Mouse (Mus musculus) c-Kit-positive CD71-negative TER-119-negative erythroid progenitor cells, embryonic 14.5 days (primary cell): ENCODE results near the gene Rpl28.
A peak's percentile ranks its signal among the peaks of the same experiment; 100 is the strongest.
"Not testable (repeated sequence)": the region's sequence is repeated elsewhere in the genome, so short reads cannot be mapped to it uniquely, and the experiment has no call there.

ENCODE experiments used
- DNase-seq: peaks from one replicate; pipeline ENCODE4 v3.0.0-alpha.2; 2013; ENCODE audit warnings: low read depth

Gene Rpl28

DNA sequence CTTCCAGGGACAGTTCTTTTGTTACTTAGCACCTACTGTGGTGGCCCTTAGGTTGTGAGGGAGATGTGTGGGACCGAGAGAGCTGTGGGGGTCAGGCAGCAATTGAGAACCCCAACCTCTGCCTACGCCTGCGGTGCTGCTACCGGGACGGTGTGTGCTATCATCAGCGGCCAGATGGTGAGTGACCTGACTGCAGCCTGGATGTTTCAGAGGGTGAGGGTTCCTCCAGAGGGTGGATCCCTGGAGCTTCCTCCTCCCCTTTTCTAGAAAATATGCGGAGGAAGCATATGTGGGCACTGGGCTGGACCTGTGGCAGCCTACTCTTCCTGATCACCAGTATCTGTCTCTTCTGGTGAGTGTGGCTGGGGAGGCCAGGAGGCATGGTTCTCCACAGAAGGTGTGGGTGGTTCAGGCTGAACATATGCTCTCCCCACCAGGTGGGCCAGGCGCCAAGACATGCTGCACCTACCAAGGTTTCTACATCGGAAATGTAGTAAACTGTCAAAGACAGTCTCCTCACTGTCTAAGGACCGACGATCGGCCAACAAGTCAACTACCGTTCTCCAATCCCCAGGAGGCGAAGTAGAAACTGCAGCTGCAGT, 8.9 kb upstream of the Rpl28 start:
- no peak for DNase-seq

- DNase-seq, result no peak
These were observed 3.9 kb upstream of the Rpl28 start for GRCm38 (mm10) chr7:4788499-4789435.

DNA sequence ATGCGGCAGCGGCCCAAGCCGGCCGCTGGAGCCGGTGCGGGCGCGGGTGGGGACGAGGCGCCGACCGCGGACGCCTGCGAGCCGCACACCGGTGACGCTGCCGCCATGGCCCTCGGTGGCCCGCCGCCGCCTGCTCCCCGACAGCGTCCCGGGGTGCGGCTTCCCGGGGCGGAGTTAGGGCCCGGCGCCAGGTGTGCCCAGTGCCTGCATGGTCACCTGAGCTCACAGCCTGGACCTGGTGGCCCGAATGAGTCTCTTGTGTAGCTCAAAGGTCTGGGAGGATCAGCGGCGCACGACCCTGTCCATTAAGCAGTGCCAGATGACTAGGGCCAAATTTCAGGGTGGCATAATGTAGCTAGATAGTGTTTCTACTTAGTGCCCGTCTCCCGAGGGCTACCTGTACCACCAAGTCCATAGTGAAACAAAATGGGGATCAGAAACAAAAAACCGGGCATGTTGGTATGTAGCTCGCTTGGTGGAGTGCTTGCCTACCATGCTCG, 3.2 kb upstream of the Rpl28 start, which contains the start of gene Tmem238:
Tmem238 (minus strand) TSS at position 221 of the 500 bp plus-strand sequence.
- no peak for DNase-seq

DNA sequence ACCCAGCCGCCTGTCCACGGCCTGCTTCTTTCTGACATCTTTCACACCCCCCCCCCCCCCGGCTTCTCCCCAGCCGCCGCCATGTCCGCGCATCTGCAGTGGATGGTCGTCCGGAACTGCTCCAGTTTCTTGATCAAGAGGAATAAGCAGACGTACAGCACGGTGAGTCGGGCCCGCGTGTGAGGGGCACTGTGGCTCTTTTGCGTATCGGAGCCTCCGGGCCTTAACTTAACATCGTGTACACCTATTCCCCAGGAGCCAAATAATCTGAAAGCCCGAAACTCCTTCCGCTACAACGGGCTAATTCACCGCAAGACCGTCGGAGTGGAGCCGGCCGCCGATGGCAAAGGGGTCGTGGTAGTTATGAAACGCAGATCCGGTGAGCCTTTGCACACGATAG, 574 bp downstream of the Rpl28 start:
- DNase-seq, result not testable (repeated sequence)

GRCm38 (mm10) chr7:4793674-4794073, 1.0 kb downstream of the Rpl28 start:
- DNase-seq, result no peak

DNA sequence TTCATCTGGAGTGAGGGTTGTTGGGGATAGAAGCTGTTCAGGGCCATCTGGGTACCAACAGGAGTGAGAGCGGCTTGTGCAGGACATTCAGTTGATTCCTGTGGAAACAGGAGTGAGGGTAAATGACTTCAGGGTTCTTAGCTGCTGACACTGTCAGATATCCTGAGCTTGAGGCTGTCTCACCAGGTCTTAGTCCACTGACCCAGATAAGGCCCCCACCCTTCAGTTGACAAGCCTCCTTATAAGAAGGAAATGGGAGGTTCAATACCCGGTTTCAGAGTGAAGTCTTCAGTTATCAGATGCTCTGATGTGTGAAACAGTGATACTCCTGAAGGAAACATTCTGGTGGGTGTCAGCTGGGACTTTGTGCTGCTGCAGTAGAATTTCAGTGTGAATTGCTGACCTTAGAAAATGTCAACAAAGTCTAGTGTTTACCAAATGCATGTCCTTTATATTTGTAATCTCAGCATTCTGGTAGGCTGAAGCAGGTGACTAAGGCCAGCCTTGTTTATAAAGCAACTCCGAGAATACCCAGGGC, 2.0 kb downstream of the Rpl28 start:
- no peak for DNase-seq

- no peak for DNase-seq
These were observed 3.2 kb downstream of the Rpl28 start for GRCm38 (mm10) chr7:4795767-4796433.

DNA sequence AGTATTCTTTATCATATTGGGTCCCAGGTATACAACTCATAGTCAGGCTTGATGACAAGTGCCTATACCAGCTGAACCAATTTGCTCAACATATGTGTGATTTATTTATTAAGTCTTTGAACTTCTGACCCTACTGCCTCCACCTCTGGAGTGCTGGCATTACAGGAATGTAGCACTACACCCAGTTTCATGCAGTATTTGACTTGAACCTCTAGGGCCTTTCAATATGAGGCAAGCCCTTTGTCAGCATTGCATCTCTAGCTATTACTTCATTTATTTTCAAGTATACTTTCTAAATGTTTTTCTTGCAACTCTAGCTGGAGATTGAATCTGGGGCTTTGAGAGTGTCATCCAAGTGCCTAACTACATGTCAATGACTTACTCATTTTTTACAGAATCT, 9.6 kb downstream of the Rpl28 start:
- DNase-seq, result no peak

- no peak for DNase-seq
These were observed 14.0 kb downstream of the Rpl28 start for GRCm38 (mm10) chr7:4806716-4807115.

DNA sequence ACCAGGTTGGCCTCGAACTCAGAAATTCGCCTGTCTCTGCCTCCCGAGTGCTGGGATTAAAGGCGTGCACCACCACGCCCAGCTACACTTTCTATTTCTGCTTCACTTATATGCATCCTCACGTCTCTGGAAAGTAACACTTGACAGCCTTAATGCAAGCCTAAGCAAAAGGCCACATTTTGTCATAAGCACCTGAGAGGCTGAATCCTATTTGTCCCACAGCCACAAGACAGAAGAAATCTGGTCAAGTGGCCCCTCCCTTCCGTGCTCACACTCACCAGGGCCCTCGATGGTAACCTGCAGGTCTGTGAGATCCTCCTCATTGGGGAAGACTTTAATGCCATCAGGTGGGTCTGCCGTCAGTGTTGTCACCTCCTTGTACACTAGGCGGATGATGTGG, 18.5 kb downstream of the Rpl28 start:
- DNase-seq, result not testable (repeated sequence)

- DNase-seq, result no peak
These were observed 19.2 kb downstream of the Rpl28 start for GRCm38 (mm10) chr7:4811842-4812302.

- DNase-seq, result peak; percentile 97
These were observed 19.8 kb downstream of the Rpl28 start, which contains the start of gene Ube2s for GRCm38 (mm10) chr7:4812303-4813104. Gene Ube2s (minus strand): TSS chr7:4812590.

DNA sequence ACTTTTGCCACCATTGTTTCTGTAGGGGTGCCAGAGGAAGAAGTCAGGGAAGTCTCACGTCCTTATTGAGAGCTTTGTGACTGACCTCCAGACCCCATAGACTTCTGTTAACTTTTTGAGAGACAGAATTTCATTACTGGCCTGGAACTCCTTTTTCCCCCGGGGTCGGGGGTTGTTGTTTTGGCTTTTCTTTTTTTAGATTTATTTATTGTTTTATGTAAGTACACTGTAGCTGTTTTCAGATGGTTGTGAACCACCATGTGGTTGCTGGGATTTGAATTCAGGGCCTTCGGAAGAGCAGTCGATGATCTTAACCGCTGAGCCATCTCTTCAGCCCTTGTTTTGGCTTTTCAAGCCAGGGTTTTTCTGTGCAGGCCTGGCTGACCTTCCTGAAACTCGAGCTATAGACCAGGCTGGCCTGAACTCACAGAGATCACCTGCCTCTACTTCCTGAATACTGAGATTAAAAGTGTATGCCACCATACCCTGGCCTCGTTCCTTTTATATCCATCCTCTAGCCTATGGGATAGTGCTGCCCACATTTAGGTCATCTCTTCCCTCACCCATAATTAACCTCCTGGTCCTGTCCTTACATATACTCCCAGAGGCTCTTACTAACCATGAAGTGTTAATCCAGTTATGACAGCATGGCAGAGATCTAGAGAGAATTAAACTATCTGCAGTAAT, 20.6 kb downstream of the Rpl28 start:
- DNase-seq, result no peak

- DNase-seq, result no peak
These were observed 23.9 kb downstream of the Rpl28 start for GRCm38 (mm10) chr7:4816559-4816958.

DNA sequence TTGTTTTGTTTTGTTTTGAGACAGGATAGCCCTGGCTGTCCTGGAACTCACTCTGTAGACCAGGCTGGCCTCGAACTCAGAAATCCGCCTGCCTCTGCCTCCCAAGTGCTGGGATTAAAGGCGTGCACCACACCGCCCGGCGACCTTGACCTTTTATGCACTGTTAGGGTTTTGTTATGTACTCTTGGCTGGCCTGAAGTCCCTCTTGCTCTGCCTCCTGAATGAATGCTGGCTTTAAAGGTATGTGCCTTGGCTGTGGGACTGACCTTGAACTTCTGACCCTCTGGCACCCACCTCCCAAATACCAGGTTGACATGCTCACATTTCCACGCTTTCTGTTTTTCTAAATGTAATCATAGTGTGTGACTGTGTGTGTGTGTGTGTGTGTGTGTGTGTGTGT, 28.3 kb downstream of the Rpl28 start:
- DNase-seq, result not testable (repeated sequence)

DNA sequence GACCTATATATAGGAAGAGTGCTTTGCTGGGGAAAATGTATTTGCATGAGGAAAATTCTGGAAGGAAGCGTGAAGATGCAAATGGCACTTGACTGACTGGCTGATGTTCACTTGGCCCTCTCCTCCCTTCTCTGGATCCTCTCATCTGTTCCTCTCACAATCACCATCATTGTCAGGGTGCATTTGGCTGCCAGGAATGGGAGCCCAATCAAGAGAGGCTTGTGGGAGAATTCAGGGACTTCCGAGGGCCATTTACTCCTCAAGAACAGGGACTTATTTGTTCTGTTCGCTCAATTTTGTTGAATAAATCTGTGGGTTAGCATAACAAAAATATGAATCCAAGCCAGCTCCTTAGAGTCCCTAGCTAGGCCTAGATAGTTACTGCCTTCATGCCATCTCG, 29.0 kb downstream of the Rpl28 start:
- no peak for DNase-seq

GRCm38 (mm10) chr7:4822162-4822907, 29.7 kb downstream of the Rpl28 start:
- DNase-seq, result no peak

DNA sequence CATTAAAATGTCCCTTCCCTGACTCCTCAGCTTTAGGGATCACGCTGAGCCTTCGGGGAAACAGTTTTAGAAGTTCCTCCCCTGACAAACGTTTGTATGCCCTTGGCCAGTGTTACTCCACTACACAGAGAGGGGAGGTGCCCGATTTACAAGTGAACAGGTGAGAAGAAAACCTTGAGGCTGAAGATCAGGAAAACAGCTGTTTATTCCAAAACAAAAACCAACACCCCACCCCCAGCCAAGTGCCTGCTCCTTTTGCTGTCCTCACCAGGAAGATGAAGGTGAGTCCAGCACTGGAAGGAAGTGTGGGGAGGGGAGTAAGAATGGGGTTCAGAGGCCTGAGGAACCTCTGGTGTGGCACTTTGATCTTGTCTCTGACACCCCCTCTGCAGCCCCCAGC, 32.7 kb downstream of the Rpl28 start:
- DNase-seq, result no peak

GRCm38 (mm10) chr7:4830476-4830875, 37.8 kb downstream of the Rpl28 start:
- no peak for DNase-seq
